Mouse (Mus musculus) layer of hippocampus, postnatal 25 days (tissue): ENCODE data around the gene Lrch4. TPM values are rescaled to one million over a fixed set of nuclear protein-coding genes. Genes with fewer than 3 reads are reported as not detected.

Experiments used
- DNase-seq, 2 experiments: peaks; one replicate each; pipeline ENCODE4 v3.0.0; 2022; ENCODE audit warnings: mixed read lengths in 2 of 2, low spot score in 1 of 2; ENCODE audit errors: extremely low spot score in 1 of 2
- total RNA-seq, 2 experiments: library from RNA; stranded (reverse); gene quantifications; 2 replicates each; pipeline ENCODE4 v1.2.3; 2021

Lrch4 gene
- total RNA-seq, 2 experiments from 2014 or later = 19.3 to 23.5 TPM

DNA sequence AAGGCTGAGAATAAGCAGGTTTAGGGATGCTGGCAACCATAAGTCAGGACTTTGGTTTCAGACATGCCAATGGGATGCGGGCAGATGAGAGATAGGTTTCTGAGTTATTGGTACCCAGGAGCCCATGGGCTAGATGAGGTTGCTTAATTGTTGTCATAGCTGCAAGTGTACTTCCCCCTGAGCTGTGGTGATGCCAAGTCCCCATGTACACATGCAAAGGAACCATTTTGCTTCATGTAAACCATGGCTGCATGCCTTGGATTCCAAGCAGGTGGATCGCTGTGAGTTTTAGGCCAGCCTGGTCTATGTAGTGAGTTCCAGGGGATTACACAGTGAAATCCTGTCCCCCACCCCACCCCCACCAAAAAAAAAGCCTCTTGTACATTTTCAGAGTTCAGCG is 56.7 kb downstream of the Lrch4 start:
- no peak for DNase-seq

DNA sequence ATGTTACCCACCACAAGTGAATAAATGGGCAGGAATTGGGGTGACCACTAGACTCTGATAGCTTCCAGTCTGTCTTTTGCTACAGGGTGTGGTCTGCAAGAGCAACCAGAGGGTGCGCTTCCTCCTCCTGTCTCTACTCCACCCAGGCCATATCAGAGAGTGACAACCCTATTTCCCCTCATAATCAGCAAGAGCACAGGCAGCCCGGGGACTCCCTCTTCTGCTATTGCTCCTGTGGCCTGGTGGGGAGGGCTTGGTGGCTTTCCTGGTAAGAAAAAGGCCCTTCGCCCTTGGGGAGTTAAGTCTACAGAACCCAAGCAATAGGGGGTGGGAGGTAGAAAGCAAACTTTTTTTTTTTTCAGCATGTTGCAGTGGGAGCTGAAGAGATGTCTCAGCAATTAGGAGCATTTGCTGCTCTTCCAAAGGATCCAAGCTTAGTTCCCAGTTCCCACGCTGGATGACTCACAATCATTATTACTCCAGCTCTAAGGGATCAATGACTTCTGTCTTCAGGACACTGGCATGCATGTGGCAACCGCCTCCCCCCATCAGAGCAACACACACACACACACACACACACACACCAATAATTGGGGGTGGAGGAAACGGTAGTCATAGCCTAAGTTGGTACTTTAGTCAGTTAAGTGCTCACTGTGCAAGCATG is 57.3 kb downstream of the Lrch4 start:
- no peak for DNase-seq

DNA sequence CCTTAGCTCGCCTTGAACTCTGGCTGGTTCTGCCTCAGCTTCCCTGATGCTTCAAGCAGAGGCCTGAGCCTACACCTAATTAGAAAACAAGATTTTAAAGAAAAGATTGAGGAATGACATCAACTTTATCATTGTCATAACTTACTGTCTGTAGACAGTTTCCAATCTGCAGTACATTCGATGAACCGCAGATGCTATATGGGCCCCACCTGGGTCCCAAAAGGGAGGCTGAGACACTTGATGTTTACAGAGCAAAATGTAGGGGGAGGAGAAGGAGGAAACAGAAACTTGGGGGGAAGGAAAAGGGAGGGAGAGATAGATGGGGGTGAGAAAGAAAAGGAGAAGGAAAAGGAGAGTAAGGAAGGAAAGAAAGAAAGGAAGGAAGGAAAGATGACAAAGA is 61.1 kb downstream of the Lrch4 start:
- DNase-seq = no peak

DNA sequence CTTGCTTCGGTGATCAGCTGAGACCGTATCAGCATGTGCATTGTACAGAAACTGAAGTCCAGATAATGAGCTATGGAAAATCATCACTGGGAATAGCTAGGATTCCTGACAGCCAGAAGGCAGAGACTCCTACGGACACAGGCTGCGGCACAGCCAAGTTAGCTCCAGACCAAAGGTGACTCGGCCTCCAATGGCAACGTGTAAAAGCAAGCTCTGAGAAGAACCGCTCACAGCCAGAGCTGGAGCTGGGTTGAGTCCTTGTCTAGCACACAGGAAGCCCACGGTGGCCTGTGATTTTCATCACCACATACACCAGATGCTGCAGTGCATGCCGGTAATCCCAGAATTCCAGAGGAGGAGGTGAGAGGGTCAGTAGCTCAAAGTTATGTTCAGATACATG is 61.6 kb downstream of the Lrch4 start:
- DNase-seq = no peak

Other genes with a start within 250 kb of the Lrch4 start
- under 1 TPM; 0.14 to 0.22 TPM for gene Zan, start 152.1 kb upstream of the Lrch4 start, total RNA-seq
- gene Pop7, start 126.6 kb upstream of the Lrch4 start, total RNA-seq = 10 to 100 TPM; 33.6 to 34.6 TPM
- 10 to 100 TPM; 44.8 to 54.9 TPM for gene Gigyf1, start 110.6 kb upstream of the Lrch4 start, total RNA-seq
- gene Epo, start 95.9 kb upstream of the Lrch4 start, total RNA-seq = not detected
- gene Gnb2, start 95.6 kb upstream of the Lrch4 start, total RNA-seq = 100 to 1,000 TPM; 648 to 692 TPM
- gene Actl6b, start 75.6 kb upstream of the Lrch4 start, total RNA-seq = 100 to 1,000 TPM; 129 to 132 TPM
- gene Tfr2, start 59.3 kb upstream of the Lrch4 start, total RNA-seq = 10 to 100 TPM; 13.3 to 15.8 TPM
- gene Mospd3, start 28.1 kb upstream of the Lrch4 start, total RNA-seq = 10 to 100 TPM; 33.6 TPM
- 1 to 10 TPM; 6.7 to 9.2 TPM for gene Pcolce, start 15.3 kb upstream of the Lrch4 start, total RNA-seq
- gene Fbxo24, start 119 bp upstream of the Lrch4 start, total RNA-seq = under 1 TPM; 0.27 to 0.31 TPM
- 10 to 100 TPM; 12.7 to 15.8 TPM for gene Gm20605, start 54 bp downstream of the Lrch4 start, total RNA-seq
- gene Sap25, start 12.2 kb downstream of the Lrch4 start, total RNA-seq = 10 to 100 TPM in 1 of 2 experiments, 1 to 10 TPM in 1; 3.1 to 13.9 TPM
- gene Irs3, start 16.6 kb downstream of the Lrch4 start, total RNA-seq = not detected
- 10 to 100 TPM; 61.8 to 63.9 TPM for gene Agfg2, start 55.6 kb downstream of the Lrch4 start, total RNA-seq
- 10 to 100 TPM; 63.9 to 65.5 TPM for gene Nyap1, start 112.5 kb downstream of the Lrch4 start, total RNA-seq
- 100 to 1,000 TPM; 203 to 214 TPM for gene Tsc22d4, start 116.6 kb downstream of the Lrch4 start, total RNA-seq
- 10 to 100 TPM; 24.7 to 26.2 TPM for gene Ppp1r35, start 149.7 kb downstream of the Lrch4 start, total RNA-seq
- 10 to 100 TPM; 40.1 to 42.8 TPM for gene Mepce, start 158.5 kb downstream of the Lrch4 start, total RNA-seq
- 1 to 10 TPM; 6.1 to 6.2 TPM for gene Zcwpw1, start 158.7 kb downstream of the Lrch4 start, total RNA-seq
- under 1 TPM; 0.82 to 0.91 TPM for gene Pilra, start 207.2 kb downstream of the Lrch4 start, total RNA-seq
- gene Pilrb1, start 229.0 kb downstream of the Lrch4 start, total RNA-seq = not detected
- not detected for gene Pilrb2, start 242.7 kb downstream of the Lrch4 start, total RNA-seq